Mouse (Mus musculus) heart, adult 2 months (tissue): ENCODE measurements at regions not wholly inside any gene's neighbourhood (a gene's known extent, or its start where the extent isn't known, plus 50 kb on each side); places are given as distances from the start of the nearest gene placed in this dataset.

Source experiments
- CTCF ChIP-seq: fragments of 200-600 bp; IDR thresholded peaks from 2 replicates; pipeline ENCODE4 v1.8.1; 2022; ENCODE audit warnings: antibody characterized with exemption, mild to moderate bottlenecking, moderate library complexity
- POLR2A ChIP-seq: fragments of 200-500 bp; IDR thresholded peaks from 2 replicates; pipeline ENCODE4 v1.6.1; 2011; ENCODE audit warnings: mild to moderate bottlenecking, low read depth, low read length, control low read depth; ENCODE audit not compliant: insufficient read depth

DNA sequence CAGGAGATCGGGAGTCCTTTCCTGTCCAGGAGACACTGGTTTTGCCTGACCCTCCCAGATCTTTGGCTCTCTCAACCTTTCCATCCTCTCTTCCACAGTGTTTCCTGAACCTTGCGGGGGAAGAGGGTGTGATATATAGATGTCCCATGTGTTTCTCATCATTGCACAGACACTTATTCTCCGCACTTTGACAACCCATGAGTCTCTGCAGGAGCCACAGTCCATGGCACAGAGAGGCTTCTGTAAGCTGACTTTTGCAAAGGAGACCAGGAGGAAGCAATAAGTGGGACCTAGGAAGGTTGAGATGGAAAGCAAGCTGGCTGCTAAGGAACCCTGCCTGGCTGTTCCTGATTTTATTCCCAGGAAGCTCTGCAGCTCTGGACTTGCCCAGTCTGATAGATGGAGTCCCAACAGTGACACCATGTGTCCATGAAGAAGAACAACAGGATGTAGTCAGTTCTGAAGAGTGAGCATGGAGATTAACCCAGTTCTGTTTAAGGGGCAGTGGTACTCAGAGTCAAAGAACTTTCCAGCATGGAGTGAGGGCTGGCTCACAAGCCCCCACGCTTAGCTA lies 201.4 kb upstream of the Castor2 start:
- TF ChIP-seq CTCF (peak; percentile 66), POLR2A (no peak)
